Mouse (Mus musculus) gastrocnemius, postnatal 14 days (tissue): ENCODE results near the gene Golga1. TPM values are rescaled to one million over a fixed set of nuclear protein-coding genes. Genes with fewer than 3 reads are reported as not detected.

ENCODE experiments used
- DNase-seq: peaks from one replicate; pipeline ENCODE4 v3.0.0; 2021; ENCODE audit warnings: mixed read lengths
- intact Hi-C: fragments of 180-260 bp; cut with DNase I; formaldehyde crosslinking; loops from one replicate; pipeline ENCODE4 v1.15.1; 2025; ENCODE audit warnings: low total_unique reads
- total RNA-seq, 2 experiments: library from RNA; stranded (reverse); gene quantifications; 2 replicates each; pipeline ENCODE4 v1.2.3; 2021

Golga1 gene
- total RNA-seq, 2 experiments from 2014 or later: 9.8 to 10.5 TPM

- intact Hi-C loops: no loop called here
- no peak for DNase-seq
Observed at GRCm38 (mm10) chr2:38983456-38983855, 81.9 kb downstream of the Golga1 start.

DNA sequence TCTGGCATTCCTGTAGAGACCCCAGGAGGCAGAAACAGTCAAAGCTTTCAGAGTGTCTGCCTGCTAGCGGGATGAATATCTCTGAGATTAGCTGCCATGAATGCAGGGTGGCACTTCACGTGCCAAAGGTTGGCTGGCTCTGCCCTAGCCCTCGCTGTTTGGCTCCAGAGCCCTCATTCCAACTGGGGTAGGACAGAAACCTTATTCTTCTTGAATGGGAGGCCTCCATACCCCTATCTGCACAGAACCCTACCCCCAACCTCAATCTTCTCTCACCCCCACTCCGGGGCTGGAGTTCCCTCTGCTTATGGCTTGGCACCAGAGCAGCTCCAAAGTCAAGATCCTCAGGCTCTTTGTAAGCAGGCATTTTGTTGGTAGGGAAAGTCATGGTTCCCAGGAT, 87.5 kb downstream of the Golga1 start:
- intact Hi-C loops: no loop called here
- no peak for DNase-seq

- no peak for DNase-seq
- intact Hi-C loops: no loop called here
Observed at GRCm38 (mm10) chr2:38975941-38976805, 89.2 kb downstream of the Golga1 start.

- no peak for DNase-seq
- intact Hi-C loops: no loop called here
Observed at GRCm38 (mm10) chr2:38975181-38975580, 90.2 kb downstream of the Golga1 start.

DNA sequence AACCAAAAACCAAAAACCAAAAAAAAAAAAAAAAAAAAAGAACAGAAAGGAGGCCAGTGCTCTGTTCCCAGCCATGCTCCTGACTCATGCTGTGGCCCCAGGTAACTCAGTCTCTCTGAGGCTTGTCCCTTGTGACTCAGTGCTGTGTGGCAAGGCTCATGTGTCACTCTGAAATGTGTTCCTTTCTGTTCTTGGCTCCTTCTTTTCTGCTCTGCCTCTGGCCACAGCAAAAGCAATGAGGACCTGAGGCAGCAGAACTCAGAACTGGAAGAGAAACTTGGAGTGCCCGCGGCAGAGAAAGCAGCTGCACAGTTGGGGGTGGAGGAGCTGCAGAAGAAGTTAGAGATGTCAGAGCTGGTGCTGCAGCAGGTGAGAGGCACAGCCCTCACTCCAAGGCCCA, 91.2 kb downstream of the Golga1 start:
- no peak for DNase-seq
- intact Hi-C loops: no loop called here

DNA sequence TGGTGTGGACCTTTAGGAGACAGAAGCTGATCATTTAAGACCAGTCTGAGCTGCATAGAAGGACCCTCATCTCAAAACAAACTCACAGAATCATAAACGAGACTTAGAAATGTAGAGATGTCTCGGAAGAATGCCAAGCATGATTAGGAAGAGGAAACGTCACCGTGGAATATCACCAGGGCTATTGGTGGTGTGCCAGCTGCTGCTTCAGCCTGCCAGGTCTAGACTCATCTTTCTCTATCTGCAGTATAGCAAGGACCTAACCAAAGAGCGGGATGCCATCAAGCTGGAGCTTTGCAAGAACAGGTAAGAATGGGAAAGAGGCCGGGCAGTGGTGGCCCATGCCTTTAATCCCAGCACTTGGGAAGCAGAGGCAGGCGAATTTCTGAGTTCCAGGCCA, 91.6 kb downstream of the Golga1 start:
- no peak for DNase-seq
- intact Hi-C loops: no loop called here

GRCm38 (mm10) chr2:38973223-38973622, 92.1 kb downstream of the Golga1 start:
- no peak for DNase-seq
- intact Hi-C loops: no loop called here

DNA sequence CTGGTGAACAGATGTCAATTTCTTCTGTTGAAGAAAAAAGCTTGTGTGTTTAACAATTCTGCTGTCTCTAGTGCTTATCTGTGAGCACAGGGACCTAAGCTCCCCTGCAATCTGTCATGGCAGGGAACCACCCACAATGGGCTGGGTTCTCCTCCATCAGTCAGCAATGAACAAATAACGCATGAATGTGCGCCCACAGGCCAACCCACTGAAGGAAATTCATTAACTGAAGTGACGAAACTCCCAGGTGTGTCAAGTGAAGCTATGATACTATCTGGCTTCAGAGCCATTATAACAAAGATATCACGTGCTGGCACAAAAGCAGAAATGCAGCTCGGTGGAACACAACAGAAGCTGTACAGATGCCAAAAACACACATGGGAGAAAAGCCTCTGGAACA, 95.3 kb downstream of the Golga1 start:
- no peak for DNase-seq
- intact Hi-C loops: no loop called here

DNA sequence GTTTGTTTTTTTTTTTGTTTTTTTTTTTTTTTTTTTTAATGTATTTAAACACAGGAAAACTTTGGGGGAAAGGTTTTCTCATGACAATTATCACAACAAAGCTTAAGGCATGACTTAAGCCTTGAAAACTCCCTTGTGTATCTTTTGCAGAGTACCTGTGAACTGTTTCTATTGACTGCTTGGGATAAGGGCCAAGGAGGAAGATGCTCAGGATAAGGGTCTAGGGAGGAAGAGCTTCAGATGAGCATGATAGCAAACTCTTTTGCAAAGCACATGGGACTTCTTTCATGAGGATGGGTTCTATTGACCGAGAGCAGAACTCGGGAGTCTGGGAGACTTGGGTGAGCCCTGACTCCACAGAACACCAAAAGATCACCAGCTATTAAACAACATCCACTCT, 95.7 kb downstream of the Golga1 start:
- DNase-seq: no peak
- intact Hi-C loops: no loop called here

Other genes with a start within 250 kb of the Golga1 start
- gene Nr6a1, start 137.9 kb downstream of the Golga1 start, total RNA-seq: 1 to 10 TPM; 1.5 to 2.1 TPM
- gene Olfml2a, start 133.6 kb downstream of the Golga1 start, total RNA-seq: 10 to 100 TPM; 13.7 to 18.8 TPM
- under 1 TPM in 1 of 2 experiments, not detected in 1; 0.08 TPM for gene Wdr38, start 68.1 kb downstream of the Golga1 start, total RNA-seq
- 10 to 100 TPM; 55.1 to 58.2 TPM for gene Arpc5l, start 60.2 kb downstream of the Golga1 start, total RNA-seq
- gene Rpl35, start 59.9 kb downstream of the Golga1 start, total RNA-seq: 100 to 1,000 TPM; 326 to 377 TPM
- 1 to 10 TPM; 3.9 to 4.6 TPM for gene Scai, start 125.2 kb upstream of the Golga1 start, total RNA-seq
- 10 to 100 TPM; 54.5 to 57.9 TPM for gene Ppp6c, start 160.9 kb upstream of the Golga1 start, total RNA-seq